Mouse (Mus musculus) myocyte (in vitro differentiated cells): ENCODE data around the gene Ffar3. TPM values are rescaled to one million over a fixed set of nuclear protein-coding genes. Genes with fewer than 3 reads are reported as not detected.

ENCODE experiments used
- H3K27me3 ChIP-seq: one replicate; pipeline ENCODE4 v1.6.1; 2011; ENCODE audit not compliant: control insufficient read depth, insufficient read depth, insufficient read length
- H3K36me3 ChIP-seq: one replicate; pipeline ENCODE4 v1.6.1; 2011; ENCODE audit not compliant: control insufficient read depth, insufficient read depth
- H3K4me2 ChIP-seq: one replicate; pipeline ENCODE4 v1.6.1; 2011; ENCODE audit warnings: low read depth, control low read depth
- H3K4me3 ChIP-seq: one replicate; pipeline ENCODE4 v1.5.1; 2011; ENCODE audit warnings: mild to moderate bottlenecking, control low read depth, moderate library complexity
- H3K79me2 ChIP-seq: one replicate; pipeline ENCODE4 v1.6.1; 2011; ENCODE audit not compliant: control insufficient read depth, insufficient read depth
- H3ac ChIP-seq: one replicate; pipeline ENCODE4 v1.6.1; 2011; ENCODE audit not compliant: control insufficient read depth, insufficient read length
- CEBPB ChIP-seq: IDR thresholded peaks from 2 replicates; pipeline ENCODE4 v1.6.1; 2011; ENCODE audit warnings: mild to moderate bottlenecking, moderate library complexity; ENCODE audit not compliant: poor library complexity, insufficient read depth, severe bottlenecking
- E2F4 ChIP-seq: IDR thresholded peaks from one replicate; pipeline ENCODE4 v1.6.1; 2011; ENCODE audit warnings: mild to moderate bottlenecking, control low read depth, moderate library complexity; ENCODE audit not compliant: insufficient read depth
- MAX ChIP-seq: IDR thresholded peaks from one replicate; pipeline ENCODE4 v1.6.1; 2011; ENCODE audit warnings: low read depth, mild to moderate bottlenecking, control low read depth
- MYOD1 ChIP-seq, 3 experiments: IDR thresholded peaks; one replicate each; pipeline ENCODE4 v1.6.1; 2011; ENCODE audit warnings: control low read depth in 2 of 3, low read depth in 2 of 3, mild to moderate bottlenecking in 2 of 3, moderate library complexity in 1 of 3; ENCODE audit not compliant: insufficient read length in 2 of 3, control insufficient read depth in 1 of 3
- MYOG ChIP-seq, 3 experiments: IDR thresholded peaks; one replicate each; pipeline ENCODE4 v1.6.1; 2011; ENCODE audit warnings: control low read depth in 2 of 3, low read depth in 2 of 3, mild to moderate bottlenecking in 2 of 3; ENCODE audit not compliant: insufficient read length in 2 of 3, control insufficient read depth in 1 of 3, insufficient read depth in 1 of 3
- POLR2A ChIP-seq: IDR thresholded peaks from one replicate; pipeline ENCODE4 v1.6.1; 2011; ENCODE audit warnings: low read depth, mild to moderate bottlenecking, control low read depth, moderate library complexity; ENCODE audit not compliant: insufficient read length
- POLR2AphosphoS2 ChIP-seq: IDR thresholded peaks from one replicate; pipeline ENCODE4 v1.6.1; 2011; ENCODE audit warnings: low read depth, control low read depth; ENCODE audit not compliant: insufficient read length
- REST ChIP-seq: IDR thresholded peaks from one replicate; pipeline ENCODE4 v1.6.1; 2011; ENCODE audit warnings: mild to moderate bottlenecking, control low read depth, moderate library complexity; ENCODE audit not compliant: insufficient read depth, insufficient read length
- SRF ChIP-seq: IDR thresholded peaks from one replicate; pipeline ENCODE4 v1.6.1; 2011; ENCODE audit warnings: low read depth; ENCODE audit not compliant: control insufficient read depth, insufficient read length
- TCF12 ChIP-seq: IDR thresholded peaks from one replicate; pipeline ENCODE4 v1.6.1; 2011; ENCODE audit warnings: mild to moderate bottlenecking, control low read depth; ENCODE audit not compliant: poor library complexity, insufficient read depth, severe bottlenecking
- TCF3 ChIP-seq: IDR thresholded peaks from one replicate; pipeline ENCODE4 v1.6.1; 2011; ENCODE audit warnings: low read depth, control low read depth; ENCODE audit not compliant: insufficient read length
- USF1 ChIP-seq: IDR thresholded peaks from one replicate; pipeline ENCODE4 v1.6.1; 2011; ENCODE audit warnings: low read depth, mild to moderate bottlenecking, control low read depth, moderate library complexity
- polyA plus RNA-seq: library from polyadenylated mRNA; unstranded; fragments of >200 nt; fragmentation: generic; extraction: Trizol; gene quantifications from one replicate; pipeline ENCODE4 v1.2.1, GENCODE M21; 2012; ENCODE audit warnings: missing spikeins

The Ffar3 gene
- polyA plus RNA-seq, 1 experiment: not detected

DNA sequence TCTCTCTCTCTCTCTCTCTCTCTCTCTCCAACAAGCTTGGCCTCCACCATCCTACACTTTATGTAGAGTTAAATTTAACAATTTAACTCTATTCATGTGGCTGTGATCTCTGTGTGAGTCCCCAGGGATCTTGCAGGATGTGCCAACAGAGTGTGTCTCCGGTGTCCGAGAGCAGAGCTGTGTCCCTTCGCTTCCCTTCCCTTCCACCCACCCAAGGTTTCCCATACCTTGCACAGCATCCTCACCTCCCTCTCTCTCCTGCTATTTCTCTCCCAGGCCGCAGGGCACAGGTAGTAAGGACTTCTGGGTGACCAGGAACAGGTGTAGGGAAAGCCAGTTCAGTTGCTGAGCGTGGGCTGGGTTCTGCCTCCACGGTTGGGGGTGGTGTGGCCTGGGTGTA, 23.0 kb upstream of the Ffar3 start:
- Histone ChIP-seq H3K36me3 (no peaks in the 10 kb centered on the region), H3K79me2 (no peaks in the 10 kb centered on the region), H3K4me2 (no peak overlapping the region), H3K4me3 (no peak overlapping the region), H3K27me3 (peaks cover 7% of the 10 kb centered on the region), H3ac (no peak overlapping the region)
- TF ChIP-seq SRF: no peak
- TF ChIP-seq TCF12: no peak
- TF ChIP-seq MYOG (IDR thresholded peaks at IDR 0.05; ENCODE audit: control insufficient read depth in 1 of 3, insufficient read depth in 1 of 3, insufficient read length in 2 of 3, low read depth in 2 of 3): no peak
- no peak for TF ChIP-seq USF1
- no peak for TF ChIP-seq MAX
- no peak for TF ChIP-seq E2F4
- TF ChIP-seq TCF3: no peak
- no peak for TF ChIP-seq REST
- no peak for TF ChIP-seq POLR2AphosphoS2
- no peak for TF ChIP-seq POLR2A
- no peak for TF ChIP-seq MYOD1 (IDR thresholded peaks at IDR 0.05; ENCODE audit: control insufficient read depth in 1 of 3, insufficient read length in 2 of 3, low read depth in 2 of 3)
- no peak for TF ChIP-seq CEBPB

DNA sequence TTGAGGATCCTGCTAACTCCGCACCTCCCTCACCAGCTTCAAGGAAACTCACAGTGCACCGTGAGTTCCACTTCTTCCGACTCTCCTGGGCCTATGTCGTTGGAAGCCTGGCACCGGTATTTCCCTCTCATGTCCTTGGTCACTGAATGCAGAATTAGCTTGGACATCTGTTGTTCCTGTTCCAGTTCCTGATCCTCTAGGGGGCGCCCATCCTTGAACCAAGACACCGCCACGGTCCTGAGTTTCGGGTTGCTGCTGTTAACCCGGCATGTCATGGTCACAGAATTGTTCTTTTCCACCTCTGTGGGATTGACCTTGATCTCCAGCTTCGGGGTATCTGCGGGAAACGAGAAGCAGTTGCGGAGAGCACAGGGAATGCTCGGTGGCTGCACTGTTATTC, 17.1 kb upstream of the Ffar3 start:
- no peak overlapping the region for H3ac ChIP-seq
- no peaks in the 10 kb centered on the region for H3K79me2 ChIP-seq
- no peak overlapping the region for H3K4me2 ChIP-seq
- TF ChIP-seq USF1 (no peak), POLR2A (no peak), REST (no peak), MYOG (IDR thresholded peaks at IDR 0.05; ENCODE audit: control insufficient read depth in 1 of 3, insufficient read depth in 1 of 3, insufficient read length in 2 of 3, low read depth in 2 of 3) (no peak), TCF12 (no peak), TCF3 (no peak), MAX (no peak), E2F4 (no peak), SRF (no peak), CEBPB (no peak), MYOD1 (IDR thresholded peaks at IDR 0.05; ENCODE audit: control insufficient read depth in 1 of 3, insufficient read length in 2 of 3, low read depth in 2 of 3) (no peak)
- H3K27me3 ChIP-seq: peaks cover 16% of the 10 kb centered on the region
- no peak overlapping the region for H3K4me3 ChIP-seq
- no peaks in the 10 kb centered on the region for H3K36me3 ChIP-seq

GRCm38 (mm10) chr7:30863386-30863785, 7.4 kb upstream of the Ffar3 start:
- Histone ChIP-seq H3K79me2 (no peaks in the 10 kb centered on the region), H3K27me3 (peaks cover 42% of the 10 kb centered on the region), H3K4me2 (no peak overlapping the region), H3K36me3 (no peaks in the 10 kb centered on the region), H3ac (no peak overlapping the region), H3K4me3 (no peak overlapping the region)
- peak in 1 of 3 experiments; percentile 21 for TF ChIP-seq MYOD1 (IDR thresholded peaks at IDR 0.05; ENCODE audit: control insufficient read depth in 1 of 3, insufficient read length in 2 of 3, low read depth in 2 of 3)
- TF ChIP-seq POLR2AphosphoS2: no peak

DNA sequence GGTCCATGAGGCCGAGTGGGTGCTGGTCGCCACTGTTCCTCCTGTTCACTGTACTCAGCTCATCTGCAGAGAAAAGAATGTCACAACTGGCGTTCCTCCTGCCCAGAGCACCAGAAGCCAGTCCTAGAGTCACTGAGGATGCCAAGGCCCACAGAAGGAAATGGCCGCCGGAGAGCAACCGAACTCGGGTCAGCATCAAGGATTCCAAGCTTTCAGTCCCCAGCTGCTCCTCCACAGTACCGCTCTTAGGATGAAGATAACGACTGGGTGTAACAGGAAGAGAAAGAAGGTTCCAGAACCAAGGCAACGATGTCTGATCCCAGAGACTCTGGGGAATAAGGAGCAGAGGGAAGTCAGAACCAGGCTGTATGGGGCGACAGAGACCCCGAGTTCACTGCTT, 5.5 kb upstream of the Ffar3 start, which contains the start of gene Ffar1:
TSS of gene Ffar1 (minus strand) at position 101 of the 400 bp plus-strand sequence.
- Histone ChIP-seq H3K79me2 (no peaks in the 10 kb centered on the region), H3K27me3 (peaks cover 41% of the 10 kb centered on the region), H3K4me3 (no peak within 1 kb of the TSS), H3K36me3 (no peaks in the 10 kb centered on the region), H3K4me2 (no peak within 1 kb of the TSS), H3ac (no peak within 1 kb of the TSS)
- no peak for TF ChIP-seq TCF12
- no peak for TF ChIP-seq SRF
- no peak for TF ChIP-seq MAX
- TF ChIP-seq USF1: no peak
- TF ChIP-seq POLR2A: no peak
- no peak for TF ChIP-seq REST
- TF ChIP-seq TCF3: no peak
- TF ChIP-seq CEBPB: no peak
- TF ChIP-seq E2F4: no peak
- TF ChIP-seq POLR2AphosphoS2: no peak
- no peak for TF ChIP-seq MYOD1 (IDR thresholded peaks at IDR 0.05; ENCODE audit: control insufficient read depth in 1 of 3, insufficient read length in 2 of 3, low read depth in 2 of 3)
- no peak for TF ChIP-seq MYOG (IDR thresholded peaks at IDR 0.05; ENCODE audit: control insufficient read depth in 1 of 3, insufficient read depth in 1 of 3, insufficient read length in 2 of 3, low read depth in 2 of 3)

- no peak overlapping the region for H3K4me3 ChIP-seq
- no peak overlapping the region for H3K4me2 ChIP-seq
- H3K79me2 ChIP-seq: no peaks in the 10 kb centered on the region
- no peak for TF ChIP-seq MAX
- no peak for TF ChIP-seq POLR2AphosphoS2
- no peak for TF ChIP-seq USF1
- no peak for TF ChIP-seq SRF
- TF ChIP-seq CEBPB: no peak
- no peak for TF ChIP-seq TCF3
- no peak for TF ChIP-seq REST
- H3ac ChIP-seq: no peak overlapping the region
- H3K36me3 ChIP-seq: no peaks in the 10 kb centered on the region
- H3K27me3 ChIP-seq: peaks cover 58% of the 10 kb centered on the region
Measured at GRCm38 (mm10) chr7:30859635-30860402, 3.8 kb upstream of the Ffar3 start.
